Mouse (Mus musculus): ENCODE data around the gene Nabp2. TPM values are rescaled to one million over a fixed set of nuclear protein-coding genes. Genes with fewer than 3 reads are reported as not detected.

Nabp2 gene
- polyA plus RNA-seq, 1 experiment from 2014 or later = 92.2 TPM

- Histone ChIP-seq H3K36me3 (replicated peaks; ENCODE audit: control insufficient read depth, insufficient read depth, low read depth, low read length) (peaks cover 8% of the 10 kb centered on the region; the same call in 1 of the 2 replicates), H3K9ac (replicated peaks; ENCODE audit: low read length) (no peak overlapping the region), H3K4me2 (ENCODE audit: low read depth, low read length) (no peak overlapping the region), H3K4me1 (ENCODE audit: control insufficient read depth, insufficient read depth, low read length) (no peaks in the 10 kb centered on the region; the same call in 1 of the 2 replicates), H3K27me3 (ENCODE audit: control insufficient read depth, insufficient read depth, low read length) (no peaks in the 10 kb centered on the region), H3K9me3 (replicated peaks; ENCODE audit: control insufficient read depth, low read length) (no peaks in the 10 kb centered on the region), H3K4me3 (ENCODE audit: low read depth, low read length) (no peak overlapping the region), H3K27ac (replicated peaks; ENCODE audit: low read depth, low read length) (no peak overlapping the region)
- 67% methylated on average over 11 of the region's 11 CpGs for WGBS
- ATAC-seq (replicated peaks; ENCODE audit: insufficient number of reproducible peaks, low FRiP score, low TSS enrichment, low read depth) = no peak
- no peak for DNase-seq (ENCODE audit: low spot score)
Measured at GRCm38 (mm10) chr10:128396017-128396673, 15.1 kb downstream of the Nabp2 start.

GRCm38 (mm10) chr10:128391850-128392249 is 19.4 kb downstream of the Nabp2 start:
- no peaks in the 10 kb centered on the region for H3K9me3 ChIP-seq (replicated peaks; ENCODE audit: control insufficient read depth, low read length)
- 84% methylated on average over 6 of the region's 6 CpGs for WGBS
- no peak overlapping the region for H3K4me3 ChIP-seq (ENCODE audit: low read depth, low read length)
- ATAC-seq (replicated peaks; ENCODE audit: insufficient number of reproducible peaks, low FRiP score, low TSS enrichment, low read depth) = no peak
- H3K4me1 ChIP-seq (ENCODE audit: control insufficient read depth, insufficient read depth, low read length) = no peaks in the 10 kb centered on the region
- H3K9ac ChIP-seq (replicated peaks; ENCODE audit: low read length) = no peak overlapping the region
- no peak for DNase-seq (ENCODE audit: low spot score)
- H3K4me2 ChIP-seq (ENCODE audit: low read depth, low read length) = no peak overlapping the region
- H3K36me3 ChIP-seq (replicated peaks; ENCODE audit: control insufficient read depth, insufficient read depth, low read depth, low read length) = peaks cover 25% of the 10 kb centered on the region
- H3K27ac ChIP-seq (replicated peaks; ENCODE audit: low read depth, low read length) = no peak overlapping the region
- H3K27me3 ChIP-seq (ENCODE audit: control insufficient read depth, insufficient read depth, low read length) = no peaks in the 10 kb centered on the region

- H3K9ac ChIP-seq (replicated peaks; ENCODE audit: low read length) = no peak overlapping the region
- 93% methylated on average over 12 of the region's 12 CpGs for WGBS
- H3K27me3 ChIP-seq (ENCODE audit: control insufficient read depth, insufficient read depth, low read length) = no peaks in the 10 kb centered on the region
- no peak overlapping the region for H3K4me2 ChIP-seq (ENCODE audit: low read depth, low read length)
- H3K9me3 ChIP-seq (replicated peaks; ENCODE audit: control insufficient read depth, low read length) = no peaks in the 10 kb centered on the region
- no peak overlapping the region for H3K4me3 ChIP-seq (ENCODE audit: low read depth, low read length)
- no peaks in the 10 kb centered on the region for H3K4me1 ChIP-seq (ENCODE audit: control insufficient read depth, insufficient read depth, low read length)
- DNase-seq (ENCODE audit: low spot score) (no peak), ATAC-seq (replicated peaks; ENCODE audit: insufficient number of reproducible peaks, low FRiP score, low TSS enrichment, low read depth) (no peak)
- H3K27ac ChIP-seq (replicated peaks; ENCODE audit: low read depth, low read length) = no peak overlapping the region
- H3K36me3 ChIP-seq (replicated peaks; ENCODE audit: control insufficient read depth, insufficient read depth, low read depth, low read length) = peaks cover 29% of the 10 kb centered on the region
Measured at GRCm38 (mm10) chr10:128390366-128390765, 20.9 kb downstream of the Nabp2 start.

GRCm38 (mm10) chr10:128389570-128389969 is 21.7 kb downstream of the Nabp2 start:
- no peak overlapping the region for H3K4me2 ChIP-seq (ENCODE audit: low read depth, low read length)
- no peak overlapping the region for H3K4me3 ChIP-seq (ENCODE audit: low read depth, low read length)
- no peaks in the 10 kb centered on the region for H3K9me3 ChIP-seq (replicated peaks; ENCODE audit: control insufficient read depth, low read length)
- 85% methylated on average over 6 of the region's 6 CpGs for WGBS
- ATAC-seq (replicated peaks; ENCODE audit: insufficient number of reproducible peaks, low FRiP score, low TSS enrichment, low read depth) (no peak), DNase-seq (ENCODE audit: low spot score) (no peak)
- peaks cover 35% of the 10 kb centered on the region for H3K36me3 ChIP-seq (replicated peaks; ENCODE audit: control insufficient read depth, insufficient read depth, low read depth, low read length)
- H3K9ac ChIP-seq (replicated peaks; ENCODE audit: low read length) = no peak overlapping the region
- H3K4me1 ChIP-seq (ENCODE audit: control insufficient read depth, insufficient read depth, low read length) = no peaks in the 10 kb centered on the region
- H3K27me3 ChIP-seq (ENCODE audit: control insufficient read depth, insufficient read depth, low read length) = no peaks in the 10 kb centered on the region
- no peak overlapping the region for H3K27ac ChIP-seq (replicated peaks; ENCODE audit: low read depth, low read length)

DNA sequence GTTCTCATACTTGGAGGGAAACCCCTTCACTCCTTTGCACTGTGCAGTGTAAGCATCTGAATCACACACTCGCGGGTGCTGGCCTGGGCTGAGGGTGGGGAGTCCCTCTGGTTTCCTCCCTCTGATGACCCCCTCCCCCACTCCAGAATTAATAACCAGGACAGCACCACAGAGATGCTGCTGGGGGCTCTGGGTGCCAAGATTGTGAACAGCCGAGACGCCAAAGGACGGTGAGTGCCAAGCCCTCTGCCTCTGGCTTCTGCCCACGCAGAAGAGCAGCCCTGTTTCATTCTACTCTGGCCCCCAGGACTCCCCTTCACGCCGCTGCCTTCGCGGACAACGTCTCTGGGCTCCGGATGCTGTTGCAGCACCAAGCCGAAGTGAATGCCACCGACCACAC is 22.4 kb downstream of the Nabp2 start:
- Histone ChIP-seq H3K27ac (replicated peaks; ENCODE audit: low read depth, low read length) (no peak overlapping the region), H3K9ac (replicated peaks; ENCODE audit: low read length) (no peak overlapping the region), H3K27me3 (ENCODE audit: control insufficient read depth, insufficient read depth, low read length) (no peaks in the 10 kb centered on the region), H3K4me2 (ENCODE audit: low read depth, low read length) (no peak overlapping the region), H3K4me3 (ENCODE audit: low read depth, low read length) (no peak overlapping the region), H3K36me3 (replicated peaks; ENCODE audit: control insufficient read depth, insufficient read depth, low read depth, low read length) (peaks cover 36% of the 10 kb centered on the region), H3K9me3 (replicated peaks; ENCODE audit: control insufficient read depth, low read length) (no peaks in the 10 kb centered on the region), H3K4me1 (ENCODE audit: control insufficient read depth, insufficient read depth, low read length) (no peaks in the 10 kb centered on the region)
- ATAC-seq (replicated peaks; ENCODE audit: insufficient number of reproducible peaks, low FRiP score, low TSS enrichment, low read depth) (no peak), DNase-seq (ENCODE audit: low spot score) (no peak)
- whole genome bisulfite sequencing = 94% methylated on average over 14 of the region's 14 CpGs

- WGBS = 89% methylated on average over 7 of the region's 7 CpGs
- ATAC-seq (replicated peaks; ENCODE audit: insufficient number of reproducible peaks, low FRiP score, low TSS enrichment, low read depth) (peak; percentile 55; the same call in 1 of the 2 replicates), DNase-seq (ENCODE audit: low spot score) (no peak)
- Histone ChIP-seq H3K27ac (replicated peaks; ENCODE audit: low read depth, low read length) (no peak overlapping the region), H3K36me3 (replicated peaks; ENCODE audit: control insufficient read depth, insufficient read depth, low read depth, low read length) (peaks cover 50% of the 10 kb centered on the region), H3K27me3 (ENCODE audit: control insufficient read depth, insufficient read depth, low read length) (no peaks in the 10 kb centered on the region), H3K4me1 (ENCODE audit: control insufficient read depth, insufficient read depth, low read length) (no peaks in the 10 kb centered on the region), H3K9ac (replicated peaks; ENCODE audit: low read length) (no peak overlapping the region), H3K4me2 (ENCODE audit: low read depth, low read length) (no peak overlapping the region), H3K4me3 (ENCODE audit: low read depth, low read length) (no peak overlapping the region), H3K9me3 (replicated peaks; ENCODE audit: control insufficient read depth, low read length) (no peaks in the 10 kb centered on the region)
Measured at GRCm38 (mm10) chr10:128385902-128386301, 25.4 kb downstream of the Nabp2 start.

DNA sequence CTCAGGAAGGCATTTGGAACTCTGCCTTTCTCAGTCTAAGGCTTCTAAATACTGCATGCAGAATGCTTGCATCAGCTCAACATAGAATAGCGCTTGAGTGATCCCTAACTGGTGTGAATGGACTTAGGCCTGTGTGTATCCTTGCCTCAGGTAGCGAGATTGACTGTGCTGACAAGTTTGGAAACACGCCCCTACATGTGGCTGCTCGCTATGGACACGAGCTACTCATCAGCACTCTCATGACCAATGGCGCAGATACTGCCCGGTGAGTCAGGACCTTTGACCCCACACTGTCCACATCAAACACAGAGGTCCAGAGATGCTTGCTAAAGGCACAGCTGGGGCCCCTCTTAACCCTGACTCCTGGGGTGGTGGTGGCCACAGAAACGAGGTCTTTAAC is 28.8 kb downstream of the Nabp2 start:
- 86% methylated on average over 8 of the region's 8 CpGs for WGBS
- no peak for ATAC-seq (replicated peaks; ENCODE audit: insufficient number of reproducible peaks, low FRiP score, low TSS enrichment, low read depth)
- Histone ChIP-seq H3K4me1 (ENCODE audit: control insufficient read depth, insufficient read depth, low read length) (peaks cover 4% of the 10 kb centered on the region; the same call in 1 of the 2 replicates), H3K9me3 (replicated peaks; ENCODE audit: control insufficient read depth, low read length) (no peaks in the 10 kb centered on the region), H3K36me3 (replicated peaks; ENCODE audit: control insufficient read depth, insufficient read depth, low read depth, low read length) (peaks cover 46% of the 10 kb centered on the region), H3K4me3 (ENCODE audit: low read depth, low read length) (no peak overlapping the region), H3K9ac (replicated peaks; ENCODE audit: low read length) (no peak overlapping the region), H3K27ac (replicated peaks; ENCODE audit: low read depth, low read length) (no peak overlapping the region), H3K27me3 (ENCODE audit: control insufficient read depth, insufficient read depth, low read length) (no peaks in the 10 kb centered on the region), H3K4me2 (ENCODE audit: low read depth, low read length) (no peak overlapping the region)
- no peak for DNase-seq (ENCODE audit: low spot score)

- Histone ChIP-seq H3K4me2 (ENCODE audit: low read depth, low read length) (no peak overlapping the region), H3K27ac (replicated peaks; ENCODE audit: low read depth, low read length) (no peak overlapping the region), H3K4me3 (ENCODE audit: low read depth, low read length) (no peak overlapping the region), H3K36me3 (replicated peaks; ENCODE audit: control insufficient read depth, insufficient read depth, low read depth, low read length) (peaks cover 38% of the 10 kb centered on the region), H3K27me3 (ENCODE audit: control insufficient read depth, insufficient read depth, low read length) (no peaks in the 10 kb centered on the region), H3K4me1 (ENCODE audit: control insufficient read depth, insufficient read depth, low read length) (peaks cover 4% of the 10 kb centered on the region; the same call in 1 of the 2 replicates), H3K9ac (replicated peaks; ENCODE audit: low read length) (no peak overlapping the region), H3K9me3 (replicated peaks; ENCODE audit: control insufficient read depth, low read length) (no peaks in the 10 kb centered on the region)
- ATAC-seq (replicated peaks; ENCODE audit: insufficient number of reproducible peaks, low FRiP score, low TSS enrichment, low read depth) = no peak
- WGBS = 91% methylated on average over 5 of the region's 5 CpGs
- DNase-seq (ENCODE audit: low spot score) = no peak
Measured at GRCm38 (mm10) chr10:128380565-128380964, 30.7 kb downstream of the Nabp2 start.
